Mouse (Mus musculus) liver, embryonic 14.5 days (tissue): ENCODE measurements around the gene Map2k4. TPM values are rescaled to one million over a fixed set of nuclear protein-coding genes. Genes with fewer than 3 reads are reported as not detected.

Source experiments
- ATAC-seq: fragments of 200-750 bp; cut with Nextera tagmentation; 2 replicates; pipeline ENCODE4 v1.8.0; 2017; ENCODE audit warnings: moderate number of reproducible peaks, mild to moderate bottlenecking, moderate library complexity; ENCODE audit not compliant: insufficient read depth
- DNase-seq, 3 experiments: peaks; one replicate each; pipeline ENCODE4 v3.0.0-alpha.2; 2012 to 2013; ENCODE audit warnings: low read depth in 3 of 3, low spot score in 3 of 3
- H3K27ac ChIP-seq: fragments of 300-500 bp; sonication (generic); 2 replicates; pipeline ENCODE4 v1.5.1; 2014; ENCODE audit warnings: moderate library complexity, mild to moderate bottlenecking, control low read depth, inconsistent platforms
- H3K27me3 ChIP-seq: fragments of 300-500 bp; sonication (generic); 2 replicates; pipeline ENCODE4 v1.6.1; 2014; ENCODE audit warnings: mild to moderate bottlenecking, low read length, moderate library complexity; ENCODE audit not compliant: control insufficient read depth, insufficient read depth
- H3K36me3 ChIP-seq: fragments of 300-500 bp; sonication (generic); replicated peaks from 2 replicates; pipeline ENCODE4 v1.6.1; 2014; ENCODE audit warnings: low read depth; ENCODE audit not compliant: control insufficient read depth, insufficient read depth
- H3K4me1 ChIP-seq, 2 experiments: fragments of 200-500 bp in 1 of 2; fragments of 300-500 bp in 1 of 2; sonication (generic) in 1 of 2; replicated peaks; 2 replicates each; pipeline ENCODE4 v1.6.1; 2012 to 2014; ENCODE audit warnings: antibody characterized with exemption in 1 of 2, inconsistent platforms in 1 of 2, low read length in 1 of 2; ENCODE audit not compliant: control insufficient read depth in 2 of 2, insufficient read depth in 2 of 2
- H3K4me2 ChIP-seq: fragments of 300-500 bp; sonication (generic); 2 replicates; pipeline ENCODE4 v1.6.1; 2014; ENCODE audit warnings: low read depth, mild to moderate bottlenecking, control low read depth, moderate library complexity
- H3K4me3 ChIP-seq, 2 experiments: fragments of 200-500 bp in 1 of 2; fragments of 300-500 bp in 1 of 2; sonication (generic) in 1 of 2; 2 replicates each; pipeline ENCODE4 v1.5.1; 2012 to 2014; ENCODE audit warnings: low read depth in 2 of 2, low read length in 2 of 2, mild to moderate bottlenecking in 2 of 2, control low read depth in 1 of 2, inconsistent platforms in 1 of 2, moderate library complexity in 1 of 2; ENCODE audit not compliant: insufficient read depth in 1 of 2
- H3K9ac ChIP-seq: fragments of 300-500 bp; sonication (generic); replicated peaks from 2 replicates; pipeline ENCODE4 v1.6.1; 2014; ENCODE audit warnings: mild to moderate bottlenecking, control low read depth, moderate library complexity
- H3K9me3 ChIP-seq: fragments of 300-500 bp; sonication (generic); 2 replicates; pipeline ENCODE4 v1.6.1; 2016; ENCODE audit warnings: low read length, mixed read lengths; ENCODE audit not compliant: control insufficient read depth
- CTCF ChIP-seq: IDR thresholded peaks from 2 replicates; pipeline ENCODE4 v1.5.1; 2016; ENCODE audit warnings: antibody characterized with exemption, low read depth, control low read depth
- EP300 ChIP-seq: IDR thresholded peaks from 2 replicates; pipeline ENCODE4 v1.6.1; 2016; ENCODE audit warnings: antibody characterized with exemption, low read depth
- WGBS: fragments of 180-500 bp; shearing (Covaris S2); extraction: QIAGEN DNeasy Blood & Tissue Kit; methylation state at CpG from one replicate; pipeline ENCODE4 v1.1.7; 2014; ENCODE audit not compliant: insufficient replicate concordance; 5-methylcytosine and 5-hydroxymethylcytosine counted together
- polyA plus RNA-seq, 2 experiments: library from polyadenylated mRNA; depleted of rRNA in 1 of 2; stranded (reverse) in 1 of 2; unstranded in 1 of 2; fragments of >200 nt; fragmentation: Nextera tagmentation in 1 of 2; extraction: Ambion mirVana in 1 of 2; gene quantifications; 2 replicates each; pipeline versions ENCODE4 v1.2.1 to v1.2.3; 2012 to 2014

Gene Map2k4
- polyA plus RNA-seq, 2 experiments = 15.8 to 37.0 TPM

DNA sequence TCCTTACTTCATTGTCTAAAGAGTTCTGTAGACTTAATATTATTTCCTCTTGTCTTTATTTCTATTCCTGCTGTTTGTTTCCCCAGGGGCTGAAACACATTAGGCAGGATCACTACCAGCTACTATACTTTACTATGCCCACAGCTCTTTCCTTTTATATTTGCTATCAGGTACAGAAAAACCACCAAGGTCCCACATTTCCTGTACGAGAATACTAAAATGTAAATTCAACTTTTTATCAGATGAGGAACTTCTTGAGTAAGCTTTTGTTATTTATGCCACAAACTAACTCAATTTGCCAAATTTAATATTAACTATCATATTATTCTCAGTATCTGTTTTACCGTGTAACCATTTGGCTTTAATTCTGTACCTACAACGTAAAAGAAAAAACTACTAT is 37.6 kb downstream of the Map2k4 start:
- WGBS = 62% methylated on average over 3 of the region's 3 CpGs
- no peak for TF ChIP-seq EP300
- no peak for TF ChIP-seq CTCF

DNA sequence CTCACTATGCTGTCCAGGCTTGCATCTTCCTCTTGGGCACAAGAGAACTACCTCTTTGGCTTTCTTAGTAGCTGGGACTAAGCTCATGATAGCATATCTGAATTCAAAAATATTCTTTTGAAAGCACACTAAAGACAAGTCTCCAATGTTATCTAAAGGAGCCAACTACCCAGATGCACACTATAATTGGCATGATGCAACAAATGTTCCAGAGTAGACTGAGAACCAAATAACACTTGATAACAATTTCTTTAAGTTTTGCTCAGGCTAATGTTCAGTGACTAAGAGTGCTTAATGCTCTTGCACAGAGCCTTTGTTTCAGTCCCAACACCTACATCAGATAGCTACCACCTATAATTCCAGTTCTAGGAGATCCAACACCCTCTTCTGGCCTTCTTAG is 40.7 kb downstream of the Map2k4 start:
- Histone ChIP-seq H3K9me3 (no peaks in the 10 kb centered on the region), H3K4me1 (no peaks in the 10 kb centered on the region), H3K36me3 (no peaks in the 10 kb centered on the region), H3K27ac (no peak overlapping the region), H3K9ac (no peak overlapping the region), H3K4me3 (no peak overlapping the region), H3K27me3 (no peaks in the 10 kb centered on the region), H3K4me2 (no peak overlapping the region)
- ATAC-seq = no peak
- DNase-seq = no peak
- TF ChIP-seq CTCF (no peak), EP300 (no peak)

More for the DNA sequence above, 37.6 kb downstream of the Map2k4 start:
- no peaks in the 10 kb centered on the region for H3K27me3 ChIP-seq
- H3K4me3 ChIP-seq = no peak overlapping the region
- DNase-seq (no peak), ATAC-seq (no peak)
- no peaks in the 10 kb centered on the region for H3K36me3 ChIP-seq
- H3K9ac ChIP-seq = no peak overlapping the region
- no peak overlapping the region for H3K27ac ChIP-seq
- no peak overlapping the region for H3K4me2 ChIP-seq
- H3K4me1 ChIP-seq = peaks cover 0 to 6% of the 10 kb centered on the region in 2 experiments; a peak in 2 of 4 replicates
- H3K9me3 ChIP-seq = no peaks in the 10 kb centered on the region

DNA sequence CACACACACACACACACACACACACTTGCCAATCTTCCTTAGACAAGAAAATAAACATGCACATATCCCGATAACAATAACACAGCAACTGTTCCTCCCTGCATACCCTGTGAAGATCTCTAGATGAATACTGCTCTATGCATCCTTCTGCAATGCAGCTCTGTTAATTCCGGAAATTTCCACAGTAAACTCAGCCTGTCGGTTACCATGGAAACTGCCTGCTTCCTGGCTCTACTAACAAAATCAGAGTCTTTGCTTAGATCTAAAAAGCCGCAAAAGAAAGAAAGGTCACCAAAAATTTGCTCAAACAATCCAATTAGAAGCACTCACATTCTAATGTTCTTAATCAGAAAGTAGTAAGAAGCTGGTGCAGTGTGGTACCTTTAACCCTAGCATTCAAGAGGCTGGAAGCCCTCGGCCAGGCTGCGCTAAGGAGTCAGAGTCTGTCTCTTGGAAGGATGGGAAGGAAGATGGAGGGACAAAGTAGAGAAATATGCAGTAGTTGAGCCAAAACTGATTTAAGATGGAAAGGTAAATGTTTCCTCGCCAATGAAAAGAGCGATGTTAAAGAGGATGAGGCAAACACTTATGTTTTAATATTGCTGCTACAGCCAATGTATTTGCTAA is 42.3 kb downstream of the Map2k4 start:
- no peak for DNase-seq

DNA sequence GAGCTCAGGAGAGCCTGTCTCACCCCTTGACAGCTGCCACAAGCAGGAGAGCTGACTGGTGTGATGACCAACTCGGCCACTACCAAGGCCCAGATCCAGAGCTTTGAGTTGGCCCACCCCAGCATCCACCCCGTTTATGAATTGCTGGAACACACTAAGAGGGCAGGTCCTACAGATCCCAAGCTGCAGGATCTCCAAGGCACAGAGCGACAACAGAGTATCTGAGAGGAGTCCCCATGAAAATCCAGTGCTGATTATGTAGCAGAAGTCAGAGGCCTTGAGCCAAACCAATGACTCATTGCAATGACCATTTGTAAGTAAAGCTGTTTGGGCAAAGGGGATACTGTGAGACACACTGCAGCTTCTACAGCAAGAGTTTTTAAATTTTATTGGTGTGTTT is 44.2 kb downstream of the Map2k4 start:
- no peaks in the 10 kb centered on the region for H3K27me3 ChIP-seq
- peaks cover 11 to 14% of the 10 kb centered on the region in 2 experiments for H3K4me1 ChIP-seq
- ATAC-seq (no peak), DNase-seq (no peak)
- no peak overlapping the region for H3K9ac ChIP-seq
- H3K9me3 ChIP-seq = no peaks in the 10 kb centered on the region
- 76% methylated on average over 3 of the region's 3 CpGs for WGBS
- H3K27ac ChIP-seq = no peak overlapping the region
- no peaks in the 10 kb centered on the region for H3K36me3 ChIP-seq
- H3K4me3 ChIP-seq = no peak overlapping the region
- TF ChIP-seq CTCF (no peak), EP300 (no peak)
- H3K4me2 ChIP-seq = no peak overlapping the region

More for the DNA sequence above, 42.3 kb downstream of the Map2k4 start:
- H3K36me3 ChIP-seq = no peaks in the 10 kb centered on the region
- no peak overlapping the region for H3K9ac ChIP-seq
- TF ChIP-seq CTCF (no peak), EP300 (no peak)
- ATAC-seq = no peak
- H3K9me3 ChIP-seq = no peaks in the 10 kb centered on the region
- H3K27ac ChIP-seq = no peak overlapping the region
- H3K4me3 ChIP-seq = no peak overlapping the region
- peaks cover 2 to 3% of the 10 kb centered on the region in 2 experiments; a peak in 2 of 4 replicates for H3K4me1 ChIP-seq
- no peaks in the 10 kb centered on the region for H3K27me3 ChIP-seq
- H3K4me2 ChIP-seq = no peak overlapping the region
- 86% methylated on average over 8 of the region's 8 CpGs for WGBS

DNA sequence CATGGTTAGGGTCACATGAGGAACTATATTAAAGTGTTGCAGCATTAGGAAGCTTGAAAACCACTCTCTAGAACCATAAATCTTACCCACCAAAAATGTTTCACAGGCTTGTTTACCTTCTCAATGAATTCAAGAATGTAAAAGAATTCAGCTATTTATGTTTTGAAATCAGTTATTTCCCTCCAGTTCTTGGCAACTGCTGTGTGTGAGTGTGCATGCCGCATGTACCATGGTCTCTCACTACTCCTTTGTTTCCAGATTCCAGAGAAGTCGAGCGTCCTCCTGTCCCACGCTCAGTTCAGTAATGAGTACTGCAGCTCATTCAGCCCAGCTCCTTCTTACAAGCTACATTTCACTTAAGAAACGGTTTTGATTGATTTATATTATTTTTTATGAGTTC is 47.3 kb downstream of the Map2k4 start:
- peaks cover 14 to 16% of the 10 kb centered on the region in 2 experiments for H3K4me1 ChIP-seq
- 83% methylated on average over 5 of the region's 5 CpGs for WGBS
- no peak overlapping the region for H3K4me3 ChIP-seq
- ATAC-seq (no peak), DNase-seq (no peak)
- no peaks in the 10 kb centered on the region for H3K9me3 ChIP-seq
- no peak overlapping the region for H3K9ac ChIP-seq
- TF ChIP-seq CTCF = no peak
- no peak for TF ChIP-seq EP300
- H3K36me3 ChIP-seq = no peaks in the 10 kb centered on the region
- H3K4me2 ChIP-seq = no peak overlapping the region
- H3K27me3 ChIP-seq = no peaks in the 10 kb centered on the region
- no peak overlapping the region for H3K27ac ChIP-seq
